Mouse (Mus musculus) thymus, adult 2 months (tissue): ENCODE data around the gene Bclaf3.

Experiments used
- CTCF ChIP-seq: fragments of 200-500 bp; IDR thresholded peaks from 2 replicates; pipeline ENCODE4 v1.5.1; 2012; ENCODE audit warnings: mild to moderate bottlenecking, control low read depth, low read length, moderate library complexity, borderline replicate concordance; ENCODE audit not compliant: control insufficient read depth, poor library complexity, insufficient read depth; ENCODE audit errors: extremely low read depth
- POLR2A ChIP-seq: fragments of 200-500 bp; IDR thresholded peaks from 2 replicates; pipeline ENCODE4 v1.6.1; 2012; ENCODE audit warnings: mild to moderate bottlenecking, low read length, control low read depth, moderate library complexity; ENCODE audit not compliant: control insufficient read depth, poor library complexity, insufficient read depth; ENCODE audit errors: extremely low read depth

DNA sequence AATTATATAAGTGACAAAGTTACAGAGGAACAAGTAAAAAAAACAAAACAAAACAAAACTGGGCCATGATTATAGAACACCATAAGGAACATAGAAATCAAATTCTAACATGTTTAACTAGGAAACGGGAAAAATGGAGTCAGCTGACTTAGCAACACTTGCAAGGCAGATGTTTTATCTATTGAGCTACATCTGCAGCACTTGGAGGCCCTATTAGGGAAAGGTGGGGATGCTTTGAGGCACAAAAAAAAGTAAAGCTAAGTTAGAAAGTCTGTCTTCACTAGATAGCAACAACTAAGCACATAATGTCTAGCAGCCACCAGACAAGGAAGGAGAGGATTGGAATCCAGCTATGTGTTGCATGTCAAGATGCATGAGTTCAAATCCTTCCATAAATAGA lies 71.0 kb downstream of the Bclaf3 start:
- TF ChIP-seq CTCF (no peak), POLR2A (no peak)
